Comparison of ENCODE assay signal across 15 mouse cellular contexts in genomic region chr16:22505656-22506055, GRCm38 (mm10).
DNase-seq lines count a peak whose midpoint lies in the region; TF ChIP-seq lines count a peak whose summit lies in the region.
"Had no signal": no experiment of that assay in that cellular context is flagged by ENCODE, and none has a peak within 500 bp of the region (broad histone marks: within the 10 kb centered on the region; RNA-seq: fewer than 3 reads in every experiment).

No protein-coding gene starts in this region.

- H3K36me3 ChIP-seq in heart, embryonic 10.5 days, result no peaks in the 10 kb centered on the region
- H3K36me3 ChIP-seq in ES-Bruce4 (ENCODE audit: control insufficient read depth, insufficient read depth, low read length, poor library complexity, severe bottlenecking), result no peaks in the 10 kb centered on the region
- H3K36me3 ChIP-seq: embryonic facial prominence, embryonic 15.5 days; forebrain, embryonic 10.5 days; hindbrain, embryonic 12.5 days had no signal

- no peaks in the 10 kb centered on the region for H3K27me3 ChIP-seq in heart, embryonic 10.5 days (ENCODE audit: insufficient read depth, poor library complexity, severe bottlenecking)
- no peaks in the 10 kb centered on the region for H3K27me3 ChIP-seq in ES-Bruce4 (ENCODE audit: control insufficient read depth, insufficient read depth, low read length, poor library complexity, severe bottlenecking)
- H3K27me3 ChIP-seq: CH12.LX; embryonic facial prominence, embryonic 15.5 days; hindbrain, embryonic 12.5 days had no signal

- peaks cover 36% of the 10 kb centered on the region for H3K4me1 ChIP-seq in heart, embryonic 10.5 days
- peaks cover 8% of the 10 kb centered on the region for H3K4me1 ChIP-seq in ES-Bruce4 (ENCODE audit: control insufficient read depth, insufficient read depth, low read length)
- H3K4me1 ChIP-seq: hindbrain, embryonic 12.5 days had no signal

- H3K9me3 ChIP-seq in heart, embryonic 10.5 days, result no peaks in the 10 kb centered on the region
- no peaks in the 10 kb centered on the region for H3K9me3 ChIP-seq in ES-Bruce4 (replicated peaks; ENCODE audit: control insufficient read depth, insufficient read depth, low read length, poor library complexity, severe bottlenecking)
- H3K9me3 ChIP-seq: embryonic facial prominence, embryonic 15.5 days; forebrain, embryonic 10.5 days; hindbrain, embryonic 12.5 days had no signal

- DNase-seq in heart, embryonic 10.5 days (ENCODE audit: low spot score), result no peak
- no peak for DNase-seq in heart, postnatal 25 days (ENCODE audit: low spot score)
- DNase-seq in left cerebral cortex, adult 2 months (ENCODE audit: extremely low spot score in 1 of 2, low spot score in 2 of 2), result no peak
- no peak for DNase-seq in left cerebral cortex, postnatal 4 days
- peak; percentile 72 for DNase-seq in R1 (ENCODE audit: low read depth, low spot score)
- DNase-seq in spleen, adult 12 weeks (ENCODE audit: low spot score), result no peak
- no peak for DNase-seq in urinary bladder, postnatal 10 days (ENCODE audit: low spot score)
- DNase-seq: cerebellum, postnatal 14 days had no signal

- no peak for TF ChIP-seq CTCF in left cerebral cortex, adult 2 months (IDR thresholded peaks at IDR 0.05)
- TF ChIP-seq CTCF in ES-Bruce4 (IDR thresholded peaks at IDR 0.05; ENCODE audit: low read depth, low read length), result no peak

- H3K9ac ChIP-seq in ES-Bruce4 (ENCODE audit: low read depth, poor library complexity, severe bottlenecking), result peak overlapping the region; percentile 0; the same call in 1 of the 2 replicates
- H3K9ac ChIP-seq: embryonic facial prominence, embryonic 15.5 days; hindbrain, embryonic 12.5 days had no signal

- intact Hi-C loops in heart, postnatal 25 days (cut with DNase I), result loop anchor here (1.0 kb wide), 1 partner anchor 21 kb away; no protein-coding TSS in a partner anchor
- intact Hi-C loops in left cerebral cortex, adult 2 months (cut with DNase I), result no loop called here
- intact Hi-C loops in left cerebral cortex, postnatal 4 days (cut with DNase I), result no loop called here

- TF ChIP-seq POLR2A in ES-Bruce4 (IDR thresholded peaks at IDR 0.05; ENCODE audit: insufficient read depth, low read length), result no peak

- H3K4me3 ChIP-seq in heart, embryonic 10.5 days, result no peak overlapping the region
- H3K4me3 ChIP-seq in left cerebral cortex, adult 2 months, result no peak overlapping the region
- no peak overlapping the region for H3K4me3 ChIP-seq in ES-Bruce4 (ENCODE audit: low read depth, low read length)
- H3K4me3 ChIP-seq: embryonic facial prominence, embryonic 15.5 days; erythroblast, embryonic 14.5 days; forebrain, embryonic 10.5 days; heart, adult 2 months; hindbrain, embryonic 12.5 days had no signal

- H3K27ac ChIP-seq in heart, embryonic 10.5 days, result peak overlapping the region; percentile 84
- peak overlapping the region; percentile 75 for H3K27ac ChIP-seq in left cerebral cortex, adult 2 months
- H3K27ac ChIP-seq in ES-Bruce4 (ENCODE audit: insufficient read depth, low read length), result peak overlapping the region; percentile 96
- H3K27ac ChIP-seq: embryonic facial prominence, embryonic 15.5 days; forebrain, embryonic 10.5 days; hindbrain, embryonic 12.5 days had no signal

- 0 out of 2 replicates have a peak, but pooled peaks have one; percentile 39 for TF ChIP-seq EP300 in ES-Bruce4 (IDR thresholded peaks at IDR 0.05; ENCODE audit: insufficient read depth, low read depth, low read length)

- 65% methylated on average over 6 of the region's 6 CpGs for WGBS in heart, embryonic 10.5 days
